Mouse (Mus musculus): ENCODE data around the gene Acot7. TPM values are rescaled to one million over a fixed set of nuclear protein-coding genes. Genes with fewer than 3 reads are reported as not detected.

The Acot7 gene
- polyA plus RNA-seq, 1 experiment from 2014 or later = 118 TPM

DNA sequence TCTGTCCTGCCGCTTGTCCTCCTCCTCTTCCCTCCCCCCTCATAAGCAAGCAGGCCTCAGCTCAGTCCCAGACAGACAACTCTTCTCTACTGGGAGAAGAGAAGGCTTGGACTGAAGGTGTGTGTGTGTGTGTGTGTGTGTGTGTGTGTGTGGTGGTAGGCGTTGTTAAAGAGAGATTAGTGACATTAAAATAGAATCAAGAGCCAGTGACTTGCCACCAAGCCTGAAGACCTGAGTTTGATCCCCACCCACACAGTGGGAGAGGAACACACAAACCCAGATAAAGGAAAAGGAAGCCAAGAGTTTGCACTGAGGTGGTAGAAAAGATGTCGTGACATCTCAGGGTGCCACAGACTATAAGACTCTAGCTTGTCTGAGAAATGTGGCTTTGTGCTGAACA, 69.3 kb downstream of the Acot7 start:
- no peaks in the 10 kb centered on the region for H3K9me3 ChIP-seq
- no peak overlapping the region for H3K27ac ChIP-seq
- H3K4me1 ChIP-seq (replicated peaks) = peaks cover 30% of the 10 kb centered on the region
- H3K4me3 ChIP-seq = no peak overlapping the region
- 85% methylated on average over 3 of the region's 3 CpGs for WGBS
- H3K36me3 ChIP-seq = peaks cover 9% of the 10 kb centered on the region; the same call in 1 of the 2 replicates
- no peaks in the 10 kb centered on the region for H3K27me3 ChIP-seq (ENCODE audit: insufficient read depth, poor library complexity, severe bottlenecking)
- DNase-seq (ENCODE audit: low spot score) = no peak

- Histone ChIP-seq H3K4me1 (replicated peaks) (peaks cover 20% of the 10 kb centered on the region), H3K27ac (no peak overlapping the region), H3K4me3 (no peak overlapping the region), H3K9me3 (no peaks in the 10 kb centered on the region), H3K27me3 (ENCODE audit: insufficient read depth, poor library complexity, severe bottlenecking) (no peaks in the 10 kb centered on the region), H3K36me3 (peaks cover 20% of the 10 kb centered on the region; the same call in 1 of the 2 replicates)
- 88% methylated on average over 6 of the region's 6 CpGs for WGBS
- no peak for DNase-seq (ENCODE audit: low spot score)
Measured at GRCm38 (mm10) chr4:152250615-152251014, 72.7 kb downstream of the Acot7 start.

- no peak overlapping the region for H3K4me3 ChIP-seq
- WGBS = 76% methylated on average over 9 of the region's 9 CpGs
- DNase-seq (ENCODE audit: low spot score) = no peak
Measured at GRCm38 (mm10) chr4:152253183-152253759, 75.3 kb downstream of the Acot7 start.

DNA sequence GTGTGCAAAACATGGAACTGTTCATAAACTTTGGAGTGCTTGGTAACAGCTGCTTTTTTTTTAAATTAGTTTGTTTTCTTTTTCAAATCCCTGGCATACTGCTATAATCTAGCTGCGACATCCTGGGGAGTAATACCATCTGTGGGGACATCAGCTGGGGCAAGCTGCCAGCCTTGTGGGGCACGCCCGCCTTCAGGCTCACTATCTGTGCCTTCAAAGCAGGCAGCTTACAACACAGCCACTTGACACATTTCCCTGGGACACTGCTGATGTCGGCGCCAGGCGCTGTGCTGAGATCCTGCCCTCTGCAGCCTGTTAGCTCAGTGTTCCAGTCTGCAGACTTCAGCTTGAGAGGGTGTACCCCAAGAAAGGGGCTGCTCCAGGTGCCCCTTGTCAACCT, 79.1 kb downstream of the Acot7 start:
- WGBS = 78% methylated on average over 6 of the region's 6 CpGs

More at GRCm38 (mm10) chr4:152253183-152253759, 75.3 kb downstream of the Acot7 start:
- H3K27me3 ChIP-seq (ENCODE audit: insufficient read depth, poor library complexity, severe bottlenecking) = no peaks in the 10 kb centered on the region
- H3K9me3 ChIP-seq = no peaks in the 10 kb centered on the region
- H3K27ac ChIP-seq = no peak overlapping the region
- peaks cover 12% of the 10 kb centered on the region; the same call in 1 of the 2 replicates for H3K4me1 ChIP-seq (replicated peaks)
- peaks cover 17% of the 10 kb centered on the region; the same call in 1 of the 2 replicates for H3K36me3 ChIP-seq

DNA sequence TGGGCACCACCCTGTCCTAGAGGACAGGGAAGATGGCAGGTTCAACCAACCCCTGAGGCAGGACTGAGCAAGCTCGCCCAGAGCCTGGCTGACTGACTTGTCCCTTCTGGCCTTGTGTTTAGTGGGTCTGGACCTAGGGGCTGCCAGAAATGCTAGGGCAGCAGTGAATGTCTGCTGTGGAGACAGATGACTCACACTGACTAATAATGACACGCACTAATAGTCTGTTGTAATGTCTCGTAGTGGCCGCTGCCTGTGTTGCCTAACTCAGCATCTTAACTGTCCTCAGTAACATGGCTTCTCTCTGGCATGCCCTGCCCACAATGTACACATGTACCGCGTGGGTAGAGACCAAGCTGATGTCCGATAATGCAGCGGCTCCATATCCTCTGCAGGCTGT, 82.5 kb downstream of the Acot7 start:
- no peaks in the 10 kb centered on the region for H3K9me3 ChIP-seq
- peaks cover 42% of the 10 kb centered on the region for H3K4me1 ChIP-seq (replicated peaks)
- no peak overlapping the region for H3K27ac ChIP-seq
- H3K36me3 ChIP-seq = peaks cover 13% of the 10 kb centered on the region
- WGBS = 93% methylated on average over 8 of the region's 8 CpGs
- no peak overlapping the region for H3K4me3 ChIP-seq
- DNase-seq (ENCODE audit: low spot score) = no peak
- no peaks in the 10 kb centered on the region; the same call in none of the 2 replicates for H3K27me3 ChIP-seq (ENCODE audit: insufficient read depth, poor library complexity, severe bottlenecking)

More for the DNA sequence above, 79.1 kb downstream of the Acot7 start:
- Histone ChIP-seq H3K9me3 (no peaks in the 10 kb centered on the region), H3K4me3 (no peak overlapping the region), H3K27me3 (ENCODE audit: insufficient read depth, poor library complexity, severe bottlenecking) (no peaks in the 10 kb centered on the region; the same call in 1 of the 2 replicates), H3K27ac (no peak overlapping the region), H3K36me3 (peaks cover 24% of the 10 kb centered on the region), H3K4me1 (replicated peaks) (peaks cover 24% of the 10 kb centered on the region)
- DNase-seq (ENCODE audit: low spot score) = no peak

DNA sequence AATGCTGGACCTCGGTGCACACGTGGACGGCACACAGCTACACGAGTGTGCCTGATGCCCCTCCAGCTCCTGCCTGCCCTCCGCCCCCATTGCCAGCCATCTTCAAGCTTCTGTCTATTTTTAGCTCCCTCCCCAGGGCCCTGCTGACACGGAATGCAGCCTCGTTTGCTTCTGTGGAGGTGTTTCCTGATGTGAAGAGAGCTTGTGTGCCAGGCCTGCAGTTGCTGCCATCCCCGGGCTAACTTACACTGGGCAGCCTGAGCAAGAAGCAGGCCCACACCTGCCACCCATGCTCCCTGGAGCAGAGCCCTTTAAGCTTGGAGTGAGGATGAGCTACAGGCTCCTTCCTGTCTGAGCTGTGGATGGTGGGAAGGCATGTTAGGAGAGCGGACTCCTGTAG, 84.3 kb downstream of the Acot7 start:
- H3K36me3 ChIP-seq = peaks cover 13% of the 10 kb centered on the region
- H3K27ac ChIP-seq = no peak overlapping the region
- peaks cover 52% of the 10 kb centered on the region for H3K4me1 ChIP-seq (replicated peaks)
- H3K27me3 ChIP-seq (ENCODE audit: insufficient read depth, poor library complexity, severe bottlenecking) = no peaks in the 10 kb centered on the region; the same call in none of the 2 replicates
- H3K9me3 ChIP-seq = no peaks in the 10 kb centered on the region
- no peak overlapping the region for H3K4me3 ChIP-seq
- WGBS = 76% methylated on average over 9 of the region's 9 CpGs
- no peak for DNase-seq (ENCODE audit: low spot score)

GRCm38 (mm10) chr4:152263089-152263488, 85.2 kb downstream of the Acot7 start:
- Histone ChIP-seq H3K27ac (peak overlapping the region; percentile 71; the same call in 1 of the 2 replicates), H3K4me1 (replicated peaks) (peaks cover 61% of the 10 kb centered on the region), H3K4me3 (no peak overlapping the region), H3K27me3 (ENCODE audit: insufficient read depth, poor library complexity, severe bottlenecking) (no peaks in the 10 kb centered on the region; the same call in none of the 2 replicates), H3K9me3 (no peaks in the 10 kb centered on the region), H3K36me3 (peaks cover 21% of the 10 kb centered on the region)
- WGBS = 55% methylated on average over 9 of the region's 9 CpGs
- no peak for DNase-seq (ENCODE audit: low spot score)

DNA sequence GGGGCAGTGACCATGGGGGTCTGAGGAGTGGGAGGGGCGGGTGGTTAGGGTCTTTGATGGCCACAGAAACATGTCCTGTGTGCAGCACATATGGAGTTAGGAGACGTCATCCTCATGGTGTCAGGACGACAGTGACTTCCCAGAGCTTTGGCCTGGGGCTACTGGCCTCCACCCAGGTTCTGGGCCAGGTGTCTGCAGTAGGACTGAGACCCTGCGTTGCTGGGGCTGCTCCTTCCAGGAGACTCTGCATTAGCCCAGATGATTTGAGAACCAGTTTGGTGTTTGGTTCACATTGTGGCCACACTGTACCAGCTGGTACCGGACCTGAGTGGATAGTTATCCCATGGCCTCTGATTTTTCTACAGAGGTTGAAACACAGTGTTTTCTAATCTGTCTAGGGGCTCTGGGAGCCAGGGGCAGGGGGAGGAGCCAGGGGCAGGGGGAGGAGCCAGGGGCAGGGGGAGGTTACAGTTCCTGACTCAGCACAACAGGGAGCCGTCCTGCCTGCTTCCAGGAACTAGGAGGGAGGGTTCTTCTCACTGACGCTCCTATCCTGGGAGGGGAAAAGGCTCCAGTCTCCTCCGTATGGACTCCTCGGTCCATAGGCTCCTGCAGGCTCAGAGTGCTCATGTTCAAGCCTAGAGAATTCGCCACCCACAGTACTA, 85.7 kb downstream of the Acot7 start:
- H3K36me3 ChIP-seq = peaks cover 26% of the 10 kb centered on the region
- peak; percentile 44 for DNase-seq (ENCODE audit: low spot score)
- H3K27me3 ChIP-seq (ENCODE audit: insufficient read depth, poor library complexity, severe bottlenecking) = no peaks in the 10 kb centered on the region; the same call in none of the 2 replicates
- peaks cover 67% of the 10 kb centered on the region for H3K4me1 ChIP-seq (replicated peaks)
- no peak overlapping the region for H3K4me3 ChIP-seq
- H3K27ac ChIP-seq = peak overlapping the region; percentile 71
- 25% methylated on average over 10 of the region's 10 CpGs for WGBS
- no peaks in the 10 kb centered on the region for H3K9me3 ChIP-seq

GRCm38 (mm10) chr4:152264177-152264530, 86.2 kb downstream of the Acot7 start:
- H3K4me3 ChIP-seq = no peak overlapping the region

GRCm38 (mm10) chr4:152264867-152265568, 87.1 kb downstream of the Acot7 start:
- Histone ChIP-seq H3K27ac (peak overlapping the region; percentile 71; the same call in 1 of the 2 replicates), H3K9me3 (no peaks in the 10 kb centered on the region), H3K4me3 (no peak overlapping the region), H3K36me3 (peaks cover 32% of the 10 kb centered on the region), H3K27me3 (ENCODE audit: insufficient read depth, poor library complexity, severe bottlenecking) (peaks cover 4% of the 10 kb centered on the region), H3K4me1 (replicated peaks) (peaks cover 77% of the 10 kb centered on the region)
- WGBS = 85% methylated on average over 9 of the region's 9 CpGs
- DNase-seq (ENCODE audit: low spot score) = no peak

More at GRCm38 (mm10) chr4:152264177-152264530, 86.2 kb downstream of the Acot7 start:
- H3K4me1 ChIP-seq (replicated peaks) = peaks cover 72% of the 10 kb centered on the region
- H3K36me3 ChIP-seq = peaks cover 31% of the 10 kb centered on the region
- DNase-seq (ENCODE audit: low spot score) = no peak
- WGBS = 45% methylated on average over 4 of the region's 4 CpGs
- no peaks in the 10 kb centered on the region for H3K9me3 ChIP-seq
- no peaks in the 10 kb centered on the region; the same call in none of the 2 replicates for H3K27me3 ChIP-seq (ENCODE audit: insufficient read depth, poor library complexity, severe bottlenecking)
- peak overlapping the region; percentile 71 for H3K27ac ChIP-seq

DNA sequence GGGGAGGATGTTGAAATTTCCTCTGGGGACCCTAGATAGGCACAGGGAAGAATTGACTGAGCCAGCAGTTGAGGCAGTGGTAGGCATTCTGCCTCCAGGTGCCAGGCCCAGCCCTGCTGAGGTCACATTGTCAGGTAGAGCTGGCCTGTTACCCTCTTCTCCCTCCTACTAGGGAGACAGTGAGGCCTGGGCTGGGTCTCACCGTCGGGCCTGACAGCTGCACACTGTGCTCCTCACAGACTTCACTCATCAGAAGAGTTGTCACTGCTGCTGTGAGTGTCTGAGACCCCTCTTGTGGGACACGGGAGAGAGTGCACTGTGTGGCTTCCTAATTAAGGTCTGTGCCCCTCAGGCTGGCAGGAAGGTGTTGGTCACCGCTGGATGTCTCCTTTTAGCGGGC, 87.9 kb downstream of the Acot7 start:
- peak overlapping the region; percentile 9; the same call in 1 of the 2 replicates for H3K27ac ChIP-seq
- H3K27me3 ChIP-seq (ENCODE audit: insufficient read depth, poor library complexity, severe bottlenecking) = peaks cover 9% of the 10 kb centered on the region
- H3K4me1 ChIP-seq (replicated peaks) = peaks cover 83% of the 10 kb centered on the region
- H3K36me3 ChIP-seq = peaks cover 24% of the 10 kb centered on the region
- H3K9me3 ChIP-seq = no peaks in the 10 kb centered on the region
- no peak overlapping the region for H3K4me3 ChIP-seq
- WGBS = 62% methylated on average over 5 of the region's 5 CpGs
- DNase-seq (ENCODE audit: low spot score) = no peak

- Histone ChIP-seq H3K36me3 (peaks cover 23% of the 10 kb centered on the region), H3K4me3 (no peak overlapping the region), H3K9me3 (no peaks in the 10 kb centered on the region), H3K4me1 (replicated peaks) (peaks cover 83% of the 10 kb centered on the region), H3K27ac (0 out of 2 replicates have a peak overlapping the region, but pooled peaks have one; percentile 30), H3K27me3 (ENCODE audit: insufficient read depth, poor library complexity, severe bottlenecking) (peaks cover 15% of the 10 kb centered on the region)
- DNase-seq (ENCODE audit: low spot score) = no peak
- WGBS = 52% methylated on average over 10 of the region's 10 CpGs
Measured at GRCm38 (mm10) chr4:152266236-152266895, 88.4 kb downstream of the Acot7 start.

Data from hindbrain, embryonic 10.5 days (tissue).